Comparison of ENCODE assay signal across 17 mouse cellular contexts in the genomic region with DNA sequence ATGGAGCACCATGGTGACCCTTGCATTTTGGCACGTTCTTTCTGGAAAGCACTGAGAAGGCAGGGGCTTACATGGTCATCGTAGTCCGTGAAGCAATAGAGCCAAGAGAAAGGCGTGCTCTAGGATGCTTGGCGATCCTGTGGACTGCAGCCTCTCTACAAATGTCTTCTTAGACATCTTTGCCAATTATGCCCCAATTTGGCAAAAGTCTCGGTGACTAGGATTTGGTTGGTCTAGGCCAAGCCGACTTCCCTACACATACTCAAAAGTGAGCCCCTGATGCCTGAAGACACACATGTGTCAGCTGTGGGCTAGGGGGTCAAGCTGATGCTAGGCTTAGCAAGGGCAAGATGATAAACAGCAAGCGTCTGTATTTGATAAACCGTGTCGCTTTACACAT.
A peak's percentile ranks its signal among the peaks of the same experiment; 100 is the strongest.
DNase-seq lines count a peak whose midpoint lies in the region; ATAC-seq lines count a peak whose summit lies in the region.
"Had no signal": no experiment of that assay in that cellular context is flagged by ENCODE, and none has a peak within 500 bp of the region (broad histone marks: within the 10 kb centered on the region; RNA-seq: fewer than 3 reads in every experiment).

No protein-coding gene starts in this region.

- peak overlapping the region; percentile 84; the same call in 1 of the 2 replicates for H3K27ac ChIP-seq in heart, embryonic 10.5 days
- no peak overlapping the region for H3K27ac ChIP-seq in midbrain, embryonic 11.5 days (ENCODE audit: low read depth, low read length)
- H3K27ac ChIP-seq in midbrain, embryonic 10.5 days (replicated peaks): no peak overlapping the region
- peak overlapping the region; percentile 80; the same call in 1 of the 2 replicates for H3K27ac ChIP-seq in embryonic facial prominence, embryonic 10.5 days (replicated peaks)
- peak overlapping the region; percentile 79; the same call in 1 of the 2 replicates for H3K27ac ChIP-seq in embryonic facial prominence, embryonic 13.5 days
- H3K27ac ChIP-seq: left cerebral cortex, adult 2 months had no signal

- no peak overlapping the region for H3K9ac ChIP-seq in midbrain, embryonic 11.5 days (ENCODE audit: low read length)
- H3K9ac ChIP-seq in embryonic facial prominence, embryonic 13.5 days: no peak overlapping the region
- H3K9ac ChIP-seq: forebrain, embryonic 12.5 days; liver, embryonic 12.5 days; liver, postnatal 0 days had no signal

- no peaks in the 10 kb centered on the region for H3K36me3 ChIP-seq in heart, embryonic 10.5 days
- no peaks in the 10 kb centered on the region for H3K36me3 ChIP-seq in midbrain, embryonic 11.5 days (ENCODE audit: control insufficient read depth, insufficient read depth, low read length)
- no peaks in the 10 kb centered on the region for H3K36me3 ChIP-seq in midbrain, embryonic 10.5 days
- H3K36me3 ChIP-seq in embryonic facial prominence, embryonic 10.5 days (replicated peaks): no peaks in the 10 kb centered on the region
- H3K36me3 ChIP-seq in embryonic facial prominence, embryonic 13.5 days: no peaks in the 10 kb centered on the region
- H3K36me3 ChIP-seq: forebrain, embryonic 12.5 days; heart, embryonic 13.5 days; hindbrain, embryonic 10.5 days; kidney, embryonic 15.5 days; liver, embryonic 12.5 days had no signal

- peaks cover 58% of the 10 kb centered on the region for H3K27me3 ChIP-seq in heart, embryonic 10.5 days (ENCODE audit: insufficient read depth, poor library complexity, severe bottlenecking)
- peaks cover 74% of the 10 kb centered on the region for H3K27me3 ChIP-seq in midbrain, embryonic 11.5 days (ENCODE audit: control insufficient read depth, insufficient read depth, low read length)
- peaks cover 100% of the 10 kb centered on the region for H3K27me3 ChIP-seq in midbrain, embryonic 10.5 days (ENCODE audit: low read depth, poor library complexity, severe bottlenecking)
- H3K27me3 ChIP-seq in embryonic facial prominence, embryonic 10.5 days (replicated peaks; ENCODE audit: low read depth, poor library complexity, severe bottlenecking): peaks cover 81% of the 10 kb centered on the region
- peaks cover 34% of the 10 kb centered on the region for H3K27me3 ChIP-seq in embryonic facial prominence, embryonic 13.5 days

- WGBS in heart, embryonic 10.5 days: 67% methylated on average over 10 of the region's 10 CpGs
- WGBS in midbrain, embryonic 11.5 days: 84% methylated on average over 10 of the region's 10 CpGs
- WGBS in midbrain, embryonic 10.5 days: 81% methylated on average over 10 of the region's 10 CpGs
- WGBS in embryonic facial prominence, embryonic 10.5 days: 64% methylated on average over 10 of the region's 10 CpGs
- 52% methylated on average over 10 of the region's 10 CpGs for WGBS in embryonic facial prominence, embryonic 13.5 days

- no peak for DNase-seq in heart, embryonic 10.5 days (ENCODE audit: low spot score)
- DNase-seq in heart, adult 9 months (ENCODE audit: low spot score in 2 of 2): no peak
- DNase-seq in midbrain, embryonic 11.5 days (ENCODE audit: low spot score, missing footprints): no peak
- DNase-seq in midbrain, embryonic 10.5 days (ENCODE audit: low spot score): no peak
- peak; percentile 41 for DNase-seq in embryonic facial prominence, embryonic 10.5 days (ENCODE audit: low spot score)
- DNase-seq in gastrocnemius, postnatal 4 days (ENCODE audit: low spot score in 2 of 2): no peak
- DNase-seq in layer of hippocampus, postnatal 14 days (ENCODE audit: low spot score in 2 of 2): no peak

- peaks cover 54% of the 10 kb centered on the region for H3K4me1 ChIP-seq in heart, embryonic 10.5 days
- peaks cover 11% of the 10 kb centered on the region for H3K4me1 ChIP-seq in midbrain, embryonic 11.5 days (ENCODE audit: control insufficient read depth, insufficient read depth, low read length)
- H3K4me1 ChIP-seq in midbrain, embryonic 10.5 days: peaks cover 38% of the 10 kb centered on the region
- H3K4me1 ChIP-seq in embryonic facial prominence, embryonic 10.5 days: peaks cover 64% of the 10 kb centered on the region
- H3K4me1 ChIP-seq in embryonic facial prominence, embryonic 13.5 days: peaks cover 58% of the 10 kb centered on the region

- no peak overlapping the region for H3K4me2 ChIP-seq in midbrain, embryonic 11.5 days
- H3K4me2 ChIP-seq in embryonic facial prominence, embryonic 13.5 days: no peak overlapping the region
- H3K4me2 ChIP-seq: liver, embryonic 12.5 days had no signal

- H3K4me3 ChIP-seq in heart, embryonic 10.5 days: no peak overlapping the region
- H3K4me3 ChIP-seq in midbrain, embryonic 11.5 days (ENCODE audit: low read depth, low read length): no peak overlapping the region
- H3K4me3 ChIP-seq in midbrain, embryonic 10.5 days: no peak overlapping the region
- 0 out of 2 replicates have a peak overlapping the region, but pooled peaks have one; percentile 39 for H3K4me3 ChIP-seq in embryonic facial prominence, embryonic 10.5 days
- no peak overlapping the region for H3K4me3 ChIP-seq in embryonic facial prominence, embryonic 13.5 days
- H3K4me3 ChIP-seq: forebrain, embryonic 12.5 days; hindbrain, embryonic 10.5 days; kidney, embryonic 15.5 days; left cerebral cortex, adult 2 months; liver, embryonic 12.5 days; myocyte had no signal

- no peaks in the 10 kb centered on the region for H3K9me3 ChIP-seq in heart, embryonic 10.5 days
- no peaks in the 10 kb centered on the region for H3K9me3 ChIP-seq in midbrain, embryonic 11.5 days (ENCODE audit: control insufficient read depth, low read length)
- H3K9me3 ChIP-seq in midbrain, embryonic 10.5 days (replicated peaks): no peaks in the 10 kb centered on the region
- no peaks in the 10 kb centered on the region for H3K9me3 ChIP-seq in embryonic facial prominence, embryonic 10.5 days
- no peaks in the 10 kb centered on the region for H3K9me3 ChIP-seq in embryonic facial prominence, embryonic 13.5 days
- H3K9me3 ChIP-seq: forebrain, embryonic 12.5 days; heart, embryonic 13.5 days; hindbrain, embryonic 10.5 days; kidney, embryonic 15.5 days; liver, embryonic 12.5 days had no signal

- ATAC-seq in midbrain, embryonic 11.5 days (ENCODE audit: low FRiP score): 0 out of 2 replicates have a peak, but pooled peaks have one; percentile 19
- ATAC-seq in embryonic facial prominence, embryonic 13.5 days (ENCODE audit: insufficient number of reproducible peaks, insufficient read depth, low FRiP score, low TSS enrichment, low read depth): no peak
- ATAC-seq: activated CD4-positive, CD25-positive, alpha-beta regulatory T cell, adult 4 months; liver, embryonic 12.5 days; liver, postnatal 0 days had no signal

Comparison
In these comparisons a context has a peak if more than half of its experiments do, and no peak if none do; other contexts are left out.
1. H3K27ac ChIP-seq: peak in heart, embryonic 10.5 days (single experiment), embryonic facial prominence, embryonic 10.5 days (single experiment) and embryonic facial prominence, embryonic 13.5 days (single experiment); none in midbrain, embryonic 11.5 days (single experiment) and midbrain, embryonic 10.5 days (single experiment).